Mouse (Mus musculus) embryonic facial prominence, embryonic 10.5 days (tissue): ENCODE results near the gene Taar7b. TPM values are rescaled to one million over a fixed set of nuclear protein-coding genes. Genes with fewer than 3 reads are reported as not detected.

Experiments
- DNase-seq: peaks from one replicate; pipeline ENCODE4 v3.0.0-alpha.2; 2017; ENCODE audit warnings: low spot score
- H3K27ac ChIP-seq: fragments of 300-500 bp; sonication (generic); replicated peaks from 2 replicates; pipeline ENCODE4 v1.5.1; 2016; ENCODE audit warnings: mild to moderate bottlenecking
- H3K27me3 ChIP-seq: fragments of 300-500 bp; sonication (generic); replicated peaks from 2 replicates; pipeline ENCODE4 v1.6.1; 2016; ENCODE audit warnings: low read depth, mild to moderate bottlenecking; ENCODE audit not compliant: poor library complexity, severe bottlenecking
- H3K36me3 ChIP-seq: fragments of 300-500 bp; sonication (generic); replicated peaks from 2 replicates; pipeline ENCODE4 v1.6.1; 2016; ENCODE audit warnings: mild to moderate bottlenecking, moderate library complexity
- H3K4me1 ChIP-seq: fragments of 300-500 bp; sonication (generic); 2 replicates; pipeline ENCODE4 v1.6.1; 2016
- H3K4me3 ChIP-seq: fragments of 300-500 bp; sonication (generic); 2 replicates; pipeline ENCODE4 v1.5.1; 2016; ENCODE audit warnings: mild to moderate bottlenecking, moderate library complexity
- H3K9me3 ChIP-seq: fragments of 300-500 bp; sonication (generic); 2 replicates; pipeline ENCODE4 v1.6.1; 2016; ENCODE audit warnings: mild to moderate bottlenecking
- WGBS: fragments of 180-500 bp; shearing (Covaris S2); methylation state at CpG from one replicate; pipeline ENCODE4 v1.1.7; 2016; 5-methylcytosine and 5-hydroxymethylcytosine counted together
- polyA plus RNA-seq: library from polyadenylated mRNA; unstranded; fragments of >200 nt; fragmentation: Nextera tagmentation; extraction: Ambion mirVana; gene quantifications from 2 replicates; pipeline ENCODE4 v1.2.1, GENCODE M21; 2016

The Taar7b gene
- polyA plus RNA-seq, 1 experiment from 2014 or later, result not detected

DNA sequence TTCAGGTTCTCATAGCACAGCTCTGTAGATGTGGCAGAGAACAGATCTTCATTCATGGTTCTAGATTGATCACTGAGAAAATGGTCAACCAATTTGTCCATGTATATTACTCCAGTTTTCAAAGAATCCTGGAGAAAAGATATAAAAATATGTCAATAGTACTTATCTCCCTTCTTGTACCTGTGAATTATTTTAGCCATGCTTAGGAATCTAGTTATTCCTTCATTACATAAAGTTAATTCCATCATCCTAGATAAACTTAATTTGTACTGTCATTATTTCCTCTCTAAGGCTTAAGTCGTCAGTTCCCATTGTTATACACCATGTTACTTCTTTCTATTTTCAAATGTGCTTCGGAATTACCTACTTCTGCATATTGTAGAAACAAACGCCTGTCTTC, 6.4 kb upstream of the Taar7b start, which contains the start of gene Taar7a:
Gene Taar7a (minus strand): TSS at position 101 of the 400 bp plus-strand sequence.
- no peaks in the 10 kb centered on the region for H3K27me3 ChIP-seq
- no peaks in the 10 kb centered on the region for H3K4me1 ChIP-seq
- H3K9me3 ChIP-seq, result peaks cover 2% of the 10 kb centered on the region; the same call in 1 of the 2 replicates
- no peak within 1 kb of the TSS for H3K4me3 ChIP-seq
- H3K36me3 ChIP-seq, result no peaks in the 10 kb centered on the region
- no peak within 1 kb of the TSS for H3K27ac ChIP-seq
- DNase-seq, result no peak
- 89% methylated on average over 3 of the region's 3 CpGs for WGBS

DNA sequence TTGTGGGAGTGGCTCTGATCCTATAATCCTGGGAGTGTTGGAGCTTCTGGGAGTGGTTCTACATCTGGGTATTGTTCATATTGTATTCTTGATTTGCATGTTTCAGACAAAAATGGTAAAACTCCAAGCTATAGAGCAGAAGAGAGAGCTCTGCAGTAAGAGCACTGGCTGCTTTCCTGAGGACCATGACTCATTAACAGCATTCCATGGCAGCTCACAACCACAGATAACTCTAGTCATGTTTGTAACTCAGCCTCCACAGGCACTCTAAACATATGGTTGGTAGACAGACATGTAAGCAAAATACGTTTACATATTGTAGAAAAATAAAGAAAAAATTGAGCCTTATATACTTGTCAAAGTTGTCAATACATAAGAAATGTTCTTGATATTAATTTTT, 6.7 kb downstream of the Taar7b start:
- Histone ChIP-seq H3K4me3 (no peak overlapping the region), H3K4me1 (no peaks in the 10 kb centered on the region), H3K27ac (no peak overlapping the region), H3K27me3 (no peaks in the 10 kb centered on the region), H3K36me3 (no peaks in the 10 kb centered on the region), H3K9me3 (no peaks in the 10 kb centered on the region)
- 78% methylated on average over 1 of the region's 1 CpGs for WGBS
- no peak for DNase-seq

DNA sequence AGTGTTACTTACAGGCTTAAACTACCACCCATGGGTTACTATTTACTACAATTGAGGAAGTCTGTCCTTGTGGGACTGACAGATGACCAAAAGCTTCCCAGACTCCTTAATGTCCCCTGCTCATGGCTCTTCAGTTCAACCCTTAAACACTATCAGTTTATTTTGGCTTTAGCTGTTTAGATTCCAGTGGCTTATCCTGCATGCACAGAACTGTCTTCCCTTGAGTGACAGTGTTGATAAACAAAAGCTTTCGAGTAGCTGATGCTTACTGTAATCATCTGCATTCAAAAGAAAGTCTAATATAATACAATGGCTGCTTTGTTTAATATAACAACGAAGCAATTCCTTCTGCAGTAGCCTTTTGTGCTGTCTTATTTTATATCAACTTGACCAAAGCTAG, 7.3 kb downstream of the Taar7b start:
- no peak overlapping the region for H3K27ac ChIP-seq
- H3K4me1 ChIP-seq, result no peaks in the 10 kb centered on the region
- H3K36me3 ChIP-seq, result no peaks in the 10 kb centered on the region
- H3K27me3 ChIP-seq, result no peaks in the 10 kb centered on the region
- H3K4me3 ChIP-seq, result no peak overlapping the region
- DNase-seq, result no peak
- no peaks in the 10 kb centered on the region for H3K9me3 ChIP-seq
- WGBS, result 65% methylated on average over 2 of the region's 2 CpGs

DNA sequence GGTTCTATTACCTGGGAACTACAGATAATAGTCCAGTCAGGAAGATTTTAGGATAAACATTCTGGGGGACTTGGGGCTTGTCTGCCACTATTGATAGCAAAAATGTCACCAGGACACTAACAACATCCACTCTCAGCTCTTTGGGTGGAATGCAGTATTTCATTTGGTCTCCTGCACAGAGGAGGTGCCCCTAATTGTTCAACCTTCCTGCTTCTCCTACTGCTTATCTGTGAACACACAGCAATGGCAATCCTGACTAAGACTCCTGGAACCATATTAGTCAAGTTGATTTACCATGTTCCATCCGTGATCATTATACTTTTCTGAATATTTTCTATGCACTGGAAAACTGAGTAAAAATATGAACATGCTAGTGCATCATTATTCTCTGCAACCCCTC, 8.4 kb downstream of the Taar7b start:
- Histone ChIP-seq H3K4me3 (no peak overlapping the region), H3K27me3 (no peaks in the 10 kb centered on the region), H3K36me3 (no peaks in the 10 kb centered on the region), H3K27ac (no peak overlapping the region), H3K9me3 (no peaks in the 10 kb centered on the region), H3K4me1 (no peaks in the 10 kb centered on the region)
- WGBS, result 92% methylated on average over 1 of the region's 1 CpGs
- no peak for DNase-seq

DNA sequence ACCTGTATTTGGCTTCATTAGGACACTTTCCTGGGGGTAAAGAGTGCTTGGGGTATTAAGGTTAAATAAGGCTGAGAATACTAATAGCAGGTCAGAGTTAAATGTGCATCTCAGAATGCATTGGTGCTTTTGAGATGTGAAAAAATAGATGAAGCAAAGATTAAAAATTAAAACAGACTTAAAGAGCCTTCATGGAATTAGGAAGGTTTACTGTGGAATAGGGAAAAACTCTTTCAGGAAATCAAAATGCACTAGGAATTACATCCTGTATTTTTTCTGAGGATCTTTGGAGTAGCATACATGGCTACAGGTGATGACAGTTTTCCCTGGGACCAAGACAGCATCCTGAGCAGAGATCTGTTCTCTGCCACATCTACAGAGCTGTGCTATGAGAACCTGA, 27.2 kb downstream of the Taar7b start, which contains the start of gene Taar7d:
Gene Taar7d (plus strand): TSS at position 301 of the 400 bp plus-strand sequence.
- H3K36me3 ChIP-seq, result no peaks in the 10 kb centered on the region
- no peaks in the 10 kb centered on the region for H3K27me3 ChIP-seq
- no peak within 1 kb of the TSS for H3K27ac ChIP-seq
- H3K4me1 ChIP-seq, result no peaks in the 10 kb centered on the region
- DNase-seq, result no peak
- no peaks in the 10 kb centered on the region for H3K9me3 ChIP-seq
- H3K4me3 ChIP-seq, result no peak within 1 kb of the TSS

DNA sequence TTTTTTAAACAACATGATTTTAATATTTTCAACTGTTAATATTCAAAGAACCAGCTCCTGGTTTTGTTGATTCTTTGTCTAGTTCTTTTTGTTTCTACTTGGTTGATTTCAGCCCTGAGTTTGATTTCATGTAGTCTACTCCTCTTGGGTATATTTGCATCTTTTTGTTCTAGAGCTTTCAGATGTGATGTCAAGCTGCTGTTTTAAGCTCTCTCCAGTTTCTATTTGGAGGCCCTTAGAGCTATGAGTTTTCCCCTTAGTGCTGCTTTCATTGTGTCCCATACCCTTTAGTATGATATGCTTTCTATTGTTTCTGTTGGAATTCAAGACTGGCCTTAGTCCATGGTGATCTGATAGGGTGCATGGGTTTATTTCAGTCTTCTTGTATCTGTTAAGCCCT, 31.6 kb downstream of the Taar7b start:
- no peak overlapping the region for H3K4me3 ChIP-seq
- H3K36me3 ChIP-seq, result no peaks in the 10 kb centered on the region
- no peak for DNase-seq
- H3K27me3 ChIP-seq, result no peaks in the 10 kb centered on the region
- no peaks in the 10 kb centered on the region for H3K9me3 ChIP-seq
- H3K4me1 ChIP-seq, result no peaks in the 10 kb centered on the region
- no peak overlapping the region for H3K27ac ChIP-seq

DNA sequence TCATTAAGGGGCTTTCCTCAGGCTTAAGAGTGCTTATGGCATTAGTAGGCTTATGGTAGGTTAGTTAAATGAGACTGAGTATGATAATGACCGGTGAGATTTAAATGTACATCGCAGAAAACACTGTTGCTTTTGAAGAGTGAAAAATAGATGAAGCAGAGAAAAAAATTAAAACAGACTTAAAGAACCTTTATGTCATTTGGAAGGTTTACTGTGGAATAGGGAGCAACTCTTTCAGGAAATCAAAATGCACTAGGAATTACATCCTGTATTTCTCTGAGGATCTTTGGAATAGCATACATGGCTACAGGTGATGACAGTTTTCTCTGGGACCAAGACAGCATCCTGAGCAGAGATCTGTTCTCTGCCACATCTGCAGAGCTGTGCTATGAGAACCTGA, 37.6 kb downstream of the Taar7b start, which contains the start of gene Taar7e:
Gene Taar7e (plus strand): TSS at position 301 of the 400 bp plus-strand sequence.
- Histone ChIP-seq H3K4me3 (no peak within 1 kb of the TSS), H3K9me3 (no peaks in the 10 kb centered on the region), H3K36me3 (no peaks in the 10 kb centered on the region), H3K27me3 (no peaks in the 10 kb centered on the region), H3K27ac (no peak within 1 kb of the TSS), H3K4me1 (no peaks in the 10 kb centered on the region)
- DNase-seq, result no peak
- WGBS, result 89% methylated on average over 2 of the region's 2 CpGs

DNA sequence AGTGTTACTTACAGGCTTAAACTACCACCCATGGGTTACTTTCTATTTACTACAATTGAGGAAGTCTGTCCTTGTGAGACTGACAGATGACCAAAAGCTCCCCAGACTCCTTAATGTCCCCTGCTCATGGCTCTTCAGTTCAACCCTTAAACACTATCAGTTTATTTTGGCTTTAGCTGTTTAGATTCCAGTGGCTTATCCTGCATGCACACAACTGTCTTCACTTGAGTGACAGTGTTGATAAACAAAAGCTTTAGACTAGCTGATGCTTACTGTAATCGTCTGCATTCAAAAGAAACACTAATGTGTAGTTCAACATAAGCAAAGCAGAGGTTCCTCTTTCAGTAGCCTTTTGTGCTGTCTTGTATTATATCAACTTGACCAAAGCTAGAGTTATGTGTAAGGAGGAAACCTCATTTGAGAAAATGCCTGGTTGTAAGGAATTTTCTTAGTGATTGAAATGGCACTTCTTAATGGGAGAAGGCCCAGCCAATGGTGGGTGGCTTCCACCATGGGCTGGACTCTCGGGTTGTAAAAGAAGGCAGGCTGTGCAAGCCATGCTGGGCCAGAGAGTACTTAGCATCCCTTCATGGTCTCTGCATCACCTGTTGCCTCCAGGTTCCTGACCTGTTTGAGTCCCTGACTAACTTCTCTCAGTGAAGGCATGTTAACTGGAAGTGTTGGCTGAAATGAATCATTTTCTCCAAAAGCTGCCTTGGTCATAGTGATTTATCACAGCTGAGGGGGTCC, 40.6 kb downstream of the Taar7b start:
- Histone ChIP-seq H3K36me3 (no peaks in the 10 kb centered on the region), H3K4me3 (no peak overlapping the region), H3K27me3 (no peaks in the 10 kb centered on the region), H3K27ac (no peak overlapping the region), H3K4me1 (no peaks in the 10 kb centered on the region), H3K9me3 (no peaks in the 10 kb centered on the region)
- WGBS, result 66% methylated on average over 2 of the region's 2 CpGs
- no peak for DNase-seq

DNA sequence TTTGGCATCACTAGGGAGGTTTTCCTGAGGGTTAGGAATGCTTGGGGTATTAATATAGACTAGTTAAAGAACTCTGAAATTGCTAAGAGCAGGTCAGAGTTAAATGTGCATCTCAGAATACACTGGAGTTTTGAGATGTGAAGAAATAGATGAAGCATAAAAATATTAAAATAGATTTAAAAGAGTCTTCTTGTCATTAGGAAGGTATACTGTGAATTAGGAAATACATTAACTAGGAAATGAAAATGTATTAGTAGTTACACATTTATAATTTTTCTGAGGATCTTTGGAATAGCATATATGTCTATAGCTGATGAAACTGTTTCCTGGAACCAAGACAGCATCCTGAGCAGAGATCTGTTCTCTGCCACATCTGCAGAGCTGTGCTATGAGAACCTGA, 49.5 kb downstream of the Taar7b start, which contains the start of gene Taar7f:
Gene Taar7f (plus strand): TSS at position 301 of the 400 bp plus-strand sequence.
- no peak within 1 kb of the TSS for H3K4me3 ChIP-seq
- no peak within 1 kb of the TSS for H3K27ac ChIP-seq
- no peaks in the 10 kb centered on the region for H3K36me3 ChIP-seq
- H3K4me1 ChIP-seq, result no peaks in the 10 kb centered on the region
- no peak for DNase-seq
- no peaks in the 10 kb centered on the region for H3K27me3 ChIP-seq
- H3K9me3 ChIP-seq, result no peaks in the 10 kb centered on the region

Other genes with a start within 250 kb of the Taar7b start
- gene Rps12, start 212.7 kb upstream of the Taar7b start, polyA plus RNA-seq, result 142 and 152 TPM in 2 replicates
- gene Slc18b1, start 203.0 kb upstream of the Taar7b start, polyA plus RNA-seq, result 10.2 and 11.7 TPM in 2 replicates
- gene Vnn3, start 148.5 kb upstream of the Taar7b start, polyA plus RNA-seq, result not detected in 2 replicates
- gene Vnn1, start 105.3 kb upstream of the Taar7b start, polyA plus RNA-seq, result 1.9 and 2.1 TPM in 2 replicates
- not detected in 2 replicates for gene Taar1, start 79.6 kb upstream of the Taar7b start, polyA plus RNA-seq
- gene Taar2, start 61.4 kb upstream of the Taar7b start, polyA plus RNA-seq, result not detected in 2 replicates
- gene Taar3, start 50.4 kb upstream of the Taar7b start, polyA plus RNA-seq, result not detected in 2 replicates
- gene Taar4, start 39.4 kb upstream of the Taar7b start, polyA plus RNA-seq, result not detected in 2 replicates
- gene Taar5, start 29.2 kb upstream of the Taar7b start, polyA plus RNA-seq, result not detected in 2 replicates
- not detected in 2 replicates for gene Taar6, start 14.3 kb upstream of the Taar7b start, polyA plus RNA-seq
- gene Taar7a, start 6.5 kb upstream of the Taar7b start, polyA plus RNA-seq, result not detected in 2 replicates
- not detected in 2 replicates for gene Taar7d, start 27.3 kb downstream of the Taar7b start, polyA plus RNA-seq
- not detected in 2 replicates for gene Taar7e, start 37.7 kb downstream of the Taar7b start, polyA plus RNA-seq
- not detected in 2 replicates for gene Taar7f, start 49.6 kb downstream of the Taar7b start, polyA plus RNA-seq
- gene Taar8a, start 76.6 kb downstream of the Taar7b start, polyA plus RNA-seq, result not detected in 2 replicates
- gene Taar8b, start 92.4 kb downstream of the Taar7b start, polyA plus RNA-seq, result not detected in 2 replicates
- gene Taar8c, start 102.0 kb downstream of the Taar7b start, polyA plus RNA-seq, result not detected in 2 replicates
- not detected in 2 replicates for gene Taar9, start 109.6 kb downstream of the Taar7b start, polyA plus RNA-seq
- gene Stx7, start 149.4 kb downstream of the Taar7b start, polyA plus RNA-seq, result 47.9 and 55.1 TPM in 2 replicates
- gene Moxd1, start 223.6 kb downstream of the Taar7b start, polyA plus RNA-seq, result 12.8 and 15.3 TPM in 2 replicates